Mouse (Mus musculus) CH12.LX (cell line): ENCODE data around the gene Jaml. TPM values are rescaled to one million over a fixed set of nuclear protein-coding genes. Genes with fewer than 3 reads are reported as not detected.

ENCODE experiments used
- DNase-seq: peaks from one replicate; pipeline ENCODE4 v3.0.0-alpha.2; 2013; ENCODE audit errors: extremely low read depth
- H3K27ac ChIP-seq: 2 replicates; pipeline ENCODE4 v1.5.1; 2012; ENCODE audit warnings: low read depth, mild to moderate bottlenecking, control low read depth, moderate library complexity; ENCODE audit not compliant: insufficient read depth
- H3K27me3 ChIP-seq: replicated peaks from 2 replicates; pipeline ENCODE3; 2012; ENCODE audit warnings: inconsistent platforms
- H3K36me3 ChIP-seq, 2 experiments: replicated peaks in 1 of 2; 2 replicates each; pipeline versions ENCODE3 to v1.6.1; 2012; ENCODE audit warnings: inconsistent platforms in 1 of 2, low read length in 1 of 2, mild to moderate bottlenecking in 1 of 2, mixed read lengths in 1 of 2, moderate library complexity in 1 of 2; ENCODE audit not compliant: control insufficient read depth in 1 of 2, insufficient read depth in 1 of 2
- H3K4me1 ChIP-seq, 2 experiments: 2 replicates each; pipeline ENCODE4 v1.6.1; 2012; ENCODE audit warnings: inconsistent platforms in 1 of 2, moderate library complexity in 1 of 2; ENCODE audit not compliant: insufficient read depth in 2 of 2, control insufficient read depth in 1 of 2
- H3K4me2 ChIP-seq: 2 replicates; pipeline ENCODE4 v1.6.1; 2012; ENCODE audit warnings: low read depth, mild to moderate bottlenecking, control low read depth; ENCODE audit not compliant: poor library complexity, insufficient read depth, severe bottlenecking
- H3K4me3 ChIP-seq, 3 experiments: fragments of 150-350 bp in 1 of 3; sonication (generic) in 1 of 3; replicated peaks in 1 of 3; 2 replicates each; pipeline versions ENCODE3 to v1.5.1; 2011 to 2012; ENCODE audit warnings: low read depth in 2 of 3, low read length in 2 of 3, mild to moderate bottlenecking in 2 of 3, moderate library complexity in 2 of 3, control low read depth in 1 of 3, improper control_type of control experiment in 1 of 3, inconsistent platforms in 1 of 3, mixed read lengths in 1 of 3; ENCODE audit not compliant: poor library complexity in 1 of 3
- H3K79me2 ChIP-seq: replicated peaks from 2 replicates; pipeline ENCODE4 v1.6.1; 2012; ENCODE audit warnings: mild to moderate bottlenecking, moderate library complexity; ENCODE audit not compliant: control insufficient read depth, poor library complexity, insufficient read depth, severe bottlenecking; ENCODE audit errors: extremely low read depth
- H3K9ac ChIP-seq: 2 replicates; pipeline ENCODE4 v1.6.1; 2012; ENCODE audit warnings: low read depth, mild to moderate bottlenecking, control low read depth, moderate library complexity; ENCODE audit not compliant: insufficient read depth
- H3K9me3 ChIP-seq: replicated peaks from 2 replicates; pipeline ENCODE3; 2012; ENCODE audit warnings: low read length, inconsistent platforms, mixed read lengths
- CHD1 ChIP-seq: IDR thresholded peaks from 2 replicates; pipeline ENCODE4 v1.6.1; 2012; ENCODE audit warnings: low read depth, low read length, improper control_type of control experiment, inconsistent platforms
- CHD2 ChIP-seq: IDR thresholded peaks from 2 replicates; pipeline ENCODE4 v1.6.1; 2011; ENCODE audit warnings: low read length, improper control_type of control experiment
- CTCF ChIP-seq, 2 experiments: IDR thresholded peaks in 1 of 2; conservative IDR thresholded peaks in 1 of 2; 2 replicates each; pipeline ENCODE4 v1.5.1; 2011 to 2012; ENCODE audit warnings: low read depth in 2 of 2, low read length in 2 of 2, improper control_type of control experiment in 1 of 2, inconsistent platforms in 1 of 2, mild to moderate bottlenecking in 1 of 2, moderate library complexity in 1 of 2
- E2F4 ChIP-seq: IDR thresholded peaks from 2 replicates; pipeline ENCODE4 v1.6.1; 2011; ENCODE audit warnings: low read depth, low read length, improper control_type of control experiment; ENCODE audit not compliant: insufficient replicate concordance
- EP300 ChIP-seq: IDR thresholded peaks from 2 replicates; pipeline ENCODE4 v1.6.1; 2011; ENCODE audit warnings: low read length, improper control_type of control experiment
- ETS1 ChIP-seq: conservative IDR thresholded peaks from 2 replicates; pipeline ENCODE4 v1.6.1; 2012; ENCODE audit warnings: low read depth, mild to moderate bottlenecking, inconsistent platforms, low read length, improper control_type of control experiment, moderate library complexity
- HCFC1 ChIP-seq: IDR thresholded peaks from 2 replicates; pipeline ENCODE4 v1.6.1; 2012; ENCODE audit warnings: low read depth, mild to moderate bottlenecking, inconsistent platforms, low read length, improper control_type of control experiment
- IRF4 ChIP-seq: IDR thresholded peaks from 2 replicates; pipeline ENCODE4 v1.6.1; 2014; ENCODE audit warnings: low read depth, mild to moderate bottlenecking, inconsistent platforms, low read length, improper control_type of control experiment
- JUN ChIP-seq: IDR thresholded peaks from 2 replicates; pipeline ENCODE4 v1.6.1; 2011; ENCODE audit warnings: low read depth, mild to moderate bottlenecking, low read length, improper control_type of control experiment, moderate library complexity; ENCODE audit not compliant: insufficient read depth
- JUND ChIP-seq: conservative IDR thresholded peaks from 2 replicates; pipeline ENCODE4 v1.6.1; 2011; ENCODE audit warnings: low read depth, low read length, improper control_type of control experiment
- MAFK ChIP-seq: IDR thresholded peaks from 2 replicates; pipeline ENCODE4 v1.6.1; 2011; ENCODE audit warnings: low read length, improper control_type of control experiment; ENCODE audit not compliant: insufficient replicate concordance
- MAX ChIP-seq: IDR thresholded peaks from 2 replicates; pipeline ENCODE4 v1.6.1; 2011; ENCODE audit warnings: low read length, improper control_type of control experiment
- MEF2A ChIP-seq: IDR thresholded peaks from 2 replicates; pipeline ENCODE4 v1.6.1; 2014; ENCODE audit warnings: low read depth, mild to moderate bottlenecking, inconsistent platforms, low read length, improper control_type of control experiment, borderline replicate concordance
- MXI1 ChIP-seq: IDR thresholded peaks from 2 replicates; pipeline ENCODE4 v1.6.1; 2011; ENCODE audit warnings: mild to moderate bottlenecking, low read depth, low read length, improper control_type of control experiment
- MYC ChIP-seq: IDR thresholded peaks from 2 replicates; pipeline ENCODE4 v1.6.1; 2011; ENCODE audit warnings: low read depth, mild to moderate bottlenecking, improper control_type of control experiment, low read length
- NRF1 ChIP-seq: IDR thresholded peaks from 2 replicates; pipeline ENCODE4 v1.6.1; 2014; ENCODE audit warnings: low read depth, mild to moderate bottlenecking, inconsistent platforms, low read length, improper control_type of control experiment, moderate library complexity
- POLR2A ChIP-seq: IDR thresholded peaks from 2 replicates; pipeline ENCODE4 v1.6.1; 2011; ENCODE audit warnings: low read depth, mild to moderate bottlenecking, improper control_type of control experiment, low read length
- RAD21 ChIP-seq: IDR thresholded peaks from 2 replicates; pipeline ENCODE4 v1.6.1; 2011; ENCODE audit warnings: low read depth, mild to moderate bottlenecking, low read length, improper control_type of control experiment, moderate library complexity
- RCOR1 ChIP-seq: conservative IDR thresholded peaks from 2 replicates; pipeline ENCODE4 v1.6.1; 2012; ENCODE audit warnings: low read depth, mild to moderate bottlenecking, inconsistent platforms, low read length, improper control_type of control experiment
- SIN3A ChIP-seq: IDR thresholded peaks from 2 replicates; pipeline ENCODE4 v1.6.1; 2012; ENCODE audit warnings: low read length, improper control_type of control experiment, inconsistent platforms
- SMC3 ChIP-seq: IDR thresholded peaks from 2 replicates; pipeline ENCODE4 v1.6.1; 2011; ENCODE audit warnings: low read depth, low read length, improper control_type of control experiment
- TBP ChIP-seq: conservative IDR thresholded peaks from 2 replicates; pipeline ENCODE4 v1.6.1; 2011; ENCODE audit warnings: low read depth, low read length, improper control_type of control experiment
- TCF12 ChIP-seq: IDR thresholded peaks from 2 replicates; pipeline ENCODE4 v1.6.1; 2014; ENCODE audit warnings: low read depth, mild to moderate bottlenecking, inconsistent platforms, low read length, improper control_type of control experiment
- USF1 ChIP-seq: IDR thresholded peaks from 2 replicates; pipeline ENCODE4 v1.6.1; 2014; ENCODE audit warnings: low read depth, mild to moderate bottlenecking, inconsistent platforms, low read length, improper control_type of control experiment
- USF2 ChIP-seq: conservative IDR thresholded peaks from 2 replicates; pipeline ENCODE4 v1.6.1; 2011; ENCODE audit warnings: low read depth, low read length, improper control_type of control experiment
- ZMIZ1 ChIP-seq: IDR thresholded peaks from 2 replicates; pipeline ENCODE4 v1.6.1; 2012; ENCODE audit warnings: low read depth, mild to moderate bottlenecking, inconsistent platforms, low read length, improper control_type of control experiment
- dilution Hi-C: fragments of 300-500 bp; cut with MboI; formaldehyde crosslinking; loops from 2 replicates; pipeline ENCODE4 v1.14.3; 2020; ENCODE audit warnings: low sequenced_read_pairs; ENCODE audit not compliant: extremely low pct_unique_long_range_greater_than_20kb, extremely low pct_ligation_motif_present
- in situ Hi-C: fragments of 300-500 bp; cut with MboI; formaldehyde crosslinking; loops from 3 replicates; pipeline ENCODE4 v1.14.3; 2019; ENCODE audit warnings: low sequenced_read_pairs, low pct_ligation_motif_present, low pct_unique_long_range_greater_than_20kb, mixed read lengths
- polyA plus RNA-seq: library from polyadenylated mRNA; unstranded; fragments of >175 nt; gene quantifications from 2 replicates; pipeline ENCODE4 v1.2.1, GENCODE M21; 2012; ENCODE audit warnings: low read depth; ENCODE audit not compliant: insufficient read length
- total RNA-seq, 2 experiments: library from RNA; depleted of rRNA; stranded (reverse); fragments of 300-350 nt in 1 of 2; fragments of >200 nt in 1 of 2; gene quantifications; 2 replicates each; pipeline ENCODE4 v1.2.3; 2012 to 2014

Jaml gene
- total and polyA plus RNA-seq, 3 experiments: 0.51 to 1.1 (median 0.87) TPM

DNA sequence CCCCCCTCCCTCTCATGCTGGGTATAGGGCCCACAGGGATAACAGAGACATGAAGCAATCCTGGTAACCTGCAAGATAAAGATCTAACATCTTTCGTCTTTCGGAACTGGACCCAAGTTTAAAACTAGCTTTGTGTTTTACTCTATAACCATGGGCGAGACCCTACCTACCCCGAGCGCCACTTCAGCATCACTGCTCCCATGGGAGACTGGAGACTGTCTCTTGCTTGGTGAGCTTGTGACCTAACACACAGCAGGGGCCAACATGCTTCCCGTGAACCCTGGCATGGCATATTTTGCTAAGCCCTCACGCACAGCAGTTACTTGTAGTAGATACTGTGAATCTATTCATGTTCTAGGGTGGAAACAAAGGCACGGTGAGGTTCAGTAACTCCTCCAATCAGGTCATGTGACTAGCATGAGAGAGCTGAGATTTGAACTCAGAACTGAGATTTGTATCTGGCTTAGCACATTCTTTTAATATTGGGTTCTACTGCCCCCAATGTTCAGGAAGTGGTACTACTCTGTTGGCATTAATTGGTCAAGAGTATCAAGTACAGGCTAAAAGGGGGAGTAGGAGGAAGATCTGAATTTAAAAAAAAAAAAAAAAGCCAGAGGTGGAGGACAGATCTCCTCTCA lies 40.5 kb downstream of the Jaml start:
- H3K9ac ChIP-seq: no peak overlapping the region

DNA sequence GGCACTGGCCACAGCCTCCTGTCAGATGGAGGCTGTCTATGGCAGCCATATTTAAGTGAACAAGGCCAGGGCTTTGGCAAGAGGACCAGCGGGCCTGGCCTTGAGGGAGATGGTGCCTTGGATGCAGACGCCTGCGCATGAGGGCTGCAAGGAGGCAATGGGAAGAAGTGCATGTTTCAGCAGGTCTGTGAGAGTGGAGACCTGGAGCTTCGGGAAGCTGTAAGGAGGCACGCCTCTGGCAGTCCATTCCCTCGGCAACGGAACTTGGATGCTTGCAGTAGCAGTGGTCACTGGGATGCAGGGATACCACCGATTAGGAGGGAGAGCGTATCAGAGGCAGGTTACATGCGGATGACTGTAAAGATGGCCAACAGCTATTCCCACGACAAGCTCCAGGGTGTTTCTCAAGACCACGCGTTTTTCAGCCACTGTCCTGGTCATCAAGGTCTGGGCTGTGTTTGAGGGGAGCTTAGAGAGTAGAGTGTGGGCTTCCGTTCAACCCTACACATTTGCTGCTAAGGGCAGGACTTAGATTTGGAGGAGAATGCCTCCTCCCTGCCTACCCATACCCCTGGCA lies 41.1 kb downstream of the Jaml start:
- DNase-seq: no peak
- in situ Hi-C loops (loop anchor here (5.0 kb wide), 1 partner anchor 93 kb away; no protein-coding TSS in a partner anchor), dilution Hi-C loops (no loop called here)
- no peak overlapping the region for H3K4me2 ChIP-seq
- H3K9me3 ChIP-seq: no peaks in the 10 kb centered on the region
- H3K9ac ChIP-seq: no peak overlapping the region
- H3K4me3 ChIP-seq: no peak overlapping the region
- peaks cover 39% of the 10 kb centered on the region for H3K27me3 ChIP-seq
- no peaks in the 10 kb centered on the region for H3K79me2 ChIP-seq
- peaks cover 8 to 35% of the 10 kb centered on the region in 2 experiments for H3K4me1 ChIP-seq
- H3K27ac ChIP-seq: no peak overlapping the region
- H3K36me3 ChIP-seq: no peaks in the 10 kb centered on the region
- TF ChIP-seq CHD2: no peak
- TF ChIP-seq USF1: no peak
- no peak for TF ChIP-seq IRF4
- no peak for TF ChIP-seq E2F4
- TF ChIP-seq EP300: no peak
- no peak for TF ChIP-seq JUND
- no peak for TF ChIP-seq ZMIZ1
- TF ChIP-seq MYC: no peak
- TF ChIP-seq MEF2A: no peak
- no peak for TF ChIP-seq MAFK
- TF ChIP-seq CHD1: no peak
- no peak for TF ChIP-seq TBP
- no peak for TF ChIP-seq ETS1
- no peak for TF ChIP-seq MXI1
- TF ChIP-seq NRF1: no peak
- TF ChIP-seq USF2: no peak
- TF ChIP-seq SIN3A: no peak
- TF ChIP-seq SMC3: no peak
- no peak for TF ChIP-seq MAX
- no peak for TF ChIP-seq POLR2A

More for the DNA sequence above, 40.5 kb downstream of the Jaml start:
- Histone ChIP-seq H3K4me2 (no peak overlapping the region), H3K27ac (no peak overlapping the region), H3K9me3 (no peaks in the 10 kb centered on the region), H3K27me3 (peaks cover 34% of the 10 kb centered on the region), H3K79me2 (no peaks in the 10 kb centered on the region), H3K4me1 (peaks cover 8 to 35% of the 10 kb centered on the region in 2 experiments), H3K36me3 (no peaks in the 10 kb centered on the region), H3K4me3 (no peak overlapping the region)
- dilution Hi-C loops (no loop called here), in situ Hi-C loops (loop anchor here (5.0 kb wide), 1 partner anchor 92 kb away; no protein-coding TSS in a partner anchor)
- peak; percentile 15 for DNase-seq
- TF ChIP-seq HCFC1 (no peak), CTCF (conservative IDR thresholded peaks at IDR 0.05 in 1 of 2, IDR thresholded peaks at IDR 0.05 in 1 of 2; ENCODE audit: low read depth in 2 of 2, low read length in 2 of 2) (peak; percentile 38 to 65; a peak in 3 of 4 replicates), RAD21 (peak; percentile 70), RCOR1 (no peak), MXI1 (no peak), NRF1 (no peak), SMC3 (peak; percentile 32; the same call in 1 of the 2 replicates), E2F4 (no peak), SIN3A (no peak), TCF12 (no peak), JUN (no peak), USF1 (peak; percentile 41)
